Mouse (Mus musculus) myocyte (in vitro differentiated cells): ENCODE measurements at regions not wholly inside any gene's neighbourhood (a gene's known extent, or its start where the extent isn't known, plus 50 kb on each side); places are given as distances from the start of the nearest gene placed in this dataset.

Experiments
- H3K27me3 ChIP-seq: one replicate; pipeline ENCODE4 v1.6.1; 2011; ENCODE audit not compliant: control insufficient read depth, insufficient read depth, insufficient read length
- H3K36me3 ChIP-seq: one replicate; pipeline ENCODE4 v1.6.1; 2011; ENCODE audit not compliant: control insufficient read depth, insufficient read depth
- H3K4me2 ChIP-seq: one replicate; pipeline ENCODE4 v1.6.1; 2011; ENCODE audit warnings: low read depth, control low read depth
- H3K4me3 ChIP-seq: one replicate; pipeline ENCODE4 v1.5.1; 2011; ENCODE audit warnings: mild to moderate bottlenecking, control low read depth, moderate library complexity
- H3K79me2 ChIP-seq: one replicate; pipeline ENCODE4 v1.6.1; 2011; ENCODE audit not compliant: control insufficient read depth, insufficient read depth
- H3ac ChIP-seq: one replicate; pipeline ENCODE4 v1.6.1; 2011; ENCODE audit not compliant: control insufficient read depth, insufficient read length
- CEBPB ChIP-seq: IDR thresholded peaks from 2 replicates; pipeline ENCODE4 v1.6.1; 2011; ENCODE audit warnings: mild to moderate bottlenecking, moderate library complexity; ENCODE audit not compliant: poor library complexity, insufficient read depth, severe bottlenecking
- E2F4 ChIP-seq: IDR thresholded peaks from one replicate; pipeline ENCODE4 v1.6.1; 2011; ENCODE audit warnings: mild to moderate bottlenecking, control low read depth, moderate library complexity; ENCODE audit not compliant: insufficient read depth
- MAX ChIP-seq: IDR thresholded peaks from one replicate; pipeline ENCODE4 v1.6.1; 2011; ENCODE audit warnings: low read depth, mild to moderate bottlenecking, control low read depth
- MYOD1 ChIP-seq, 3 experiments: IDR thresholded peaks; one replicate each; pipeline ENCODE4 v1.6.1; 2011; ENCODE audit warnings: control low read depth in 2 of 3, low read depth in 2 of 3, mild to moderate bottlenecking in 2 of 3, moderate library complexity in 1 of 3; ENCODE audit not compliant: insufficient read length in 2 of 3, control insufficient read depth in 1 of 3
- MYOG ChIP-seq, 3 experiments: IDR thresholded peaks; one replicate each; pipeline ENCODE4 v1.6.1; 2011; ENCODE audit warnings: control low read depth in 2 of 3, low read depth in 2 of 3, mild to moderate bottlenecking in 2 of 3; ENCODE audit not compliant: insufficient read length in 2 of 3, control insufficient read depth in 1 of 3, insufficient read depth in 1 of 3
- POLR2A ChIP-seq: IDR thresholded peaks from one replicate; pipeline ENCODE4 v1.6.1; 2011; ENCODE audit warnings: low read depth, mild to moderate bottlenecking, control low read depth, moderate library complexity; ENCODE audit not compliant: insufficient read length
- POLR2AphosphoS2 ChIP-seq: IDR thresholded peaks from one replicate; pipeline ENCODE4 v1.6.1; 2011; ENCODE audit warnings: low read depth, control low read depth; ENCODE audit not compliant: insufficient read length
- REST ChIP-seq: IDR thresholded peaks from one replicate; pipeline ENCODE4 v1.6.1; 2011; ENCODE audit warnings: mild to moderate bottlenecking, control low read depth, moderate library complexity; ENCODE audit not compliant: insufficient read depth, insufficient read length
- SRF ChIP-seq: IDR thresholded peaks from one replicate; pipeline ENCODE4 v1.6.1; 2011; ENCODE audit warnings: low read depth; ENCODE audit not compliant: control insufficient read depth, insufficient read length
- TCF12 ChIP-seq: IDR thresholded peaks from one replicate; pipeline ENCODE4 v1.6.1; 2011; ENCODE audit warnings: mild to moderate bottlenecking, control low read depth; ENCODE audit not compliant: poor library complexity, insufficient read depth, severe bottlenecking
- TCF3 ChIP-seq: IDR thresholded peaks from one replicate; pipeline ENCODE4 v1.6.1; 2011; ENCODE audit warnings: low read depth, control low read depth; ENCODE audit not compliant: insufficient read length
- USF1 ChIP-seq: IDR thresholded peaks from one replicate; pipeline ENCODE4 v1.6.1; 2011; ENCODE audit warnings: low read depth, mild to moderate bottlenecking, control low read depth, moderate library complexity

DNA sequence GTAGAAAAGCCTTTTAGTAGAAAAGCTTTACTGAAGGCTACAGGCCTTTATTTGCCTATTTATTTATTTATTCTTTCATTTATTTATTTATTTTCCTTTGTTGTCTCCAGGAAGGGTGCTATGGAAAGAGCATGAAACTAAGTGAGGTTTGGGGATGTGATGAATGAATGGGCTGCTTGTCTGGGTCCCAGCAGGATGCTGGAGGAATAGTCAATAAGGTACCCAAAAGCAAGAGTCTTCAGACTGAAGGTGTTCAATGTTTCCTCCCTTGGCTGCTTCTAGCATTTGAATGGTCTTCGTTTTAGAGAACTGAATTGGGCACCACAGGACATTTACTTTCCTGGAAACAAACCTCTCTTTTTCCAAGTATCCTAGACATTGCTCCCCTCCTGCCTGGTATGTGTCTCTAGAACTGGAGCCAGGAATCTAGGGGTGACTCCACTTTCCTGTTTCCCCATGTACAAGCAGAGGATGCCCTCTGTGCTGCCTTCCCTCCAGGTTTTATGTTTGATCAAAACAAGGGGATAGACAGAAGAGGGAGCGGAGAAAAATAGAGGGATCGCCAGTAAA, 444.5 kb upstream of the Gm6657 start:
- H3K4me2 ChIP-seq = no peak overlapping the region
- H3K79me2 ChIP-seq = no peaks in the 10 kb centered on the region
- H3K4me3 ChIP-seq = no peak overlapping the region
- no peaks in the 10 kb centered on the region for H3K27me3 ChIP-seq
- H3ac ChIP-seq = no peak overlapping the region
- H3K36me3 ChIP-seq = no peaks in the 10 kb centered on the region
- TF ChIP-seq POLR2A (no peak), MYOG (IDR thresholded peaks at IDR 0.05; ENCODE audit: control insufficient read depth in 1 of 3, insufficient read depth in 1 of 3, insufficient read length in 2 of 3, low read depth in 2 of 3) (no peak), E2F4 (no peak), MAX (no peak), TCF12 (no peak), POLR2AphosphoS2 (no peak), TCF3 (no peak), USF1 (no peak), MYOD1 (IDR thresholded peaks at IDR 0.05; ENCODE audit: control insufficient read depth in 1 of 3, insufficient read length in 2 of 3, low read depth in 2 of 3) (no peak), CEBPB (no peak), REST (no peak), SRF (no peak)

DNA sequence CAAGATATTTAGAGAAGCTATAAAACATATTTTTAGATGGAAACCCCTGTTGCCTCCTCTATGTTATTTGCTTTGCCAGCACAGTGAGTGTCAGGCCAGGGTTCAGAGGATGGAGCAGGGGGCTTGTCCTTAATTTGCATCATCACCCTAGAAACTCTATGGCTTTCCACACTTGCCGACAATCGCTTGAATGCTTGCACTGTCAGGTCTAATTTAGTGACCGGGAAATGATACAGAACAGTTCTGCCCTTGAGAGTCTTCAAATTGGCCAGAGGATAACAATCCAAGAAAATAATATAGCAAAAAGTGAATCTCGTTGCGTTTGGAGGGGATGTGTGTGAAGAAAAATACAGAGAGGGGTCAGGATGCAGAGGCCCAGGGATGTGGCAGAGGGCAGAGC, 441.9 kb upstream of the Gm6657 start:
- Histone ChIP-seq H3K27me3 (peaks cover 11% of the 10 kb centered on the region), H3K79me2 (no peaks in the 10 kb centered on the region), H3K36me3 (no peaks in the 10 kb centered on the region), H3K4me3 (no peak overlapping the region), H3ac (no peak overlapping the region), H3K4me2 (no peak overlapping the region)
- TF ChIP-seq TCF3 = no peak
- TF ChIP-seq E2F4 = no peak

DNA sequence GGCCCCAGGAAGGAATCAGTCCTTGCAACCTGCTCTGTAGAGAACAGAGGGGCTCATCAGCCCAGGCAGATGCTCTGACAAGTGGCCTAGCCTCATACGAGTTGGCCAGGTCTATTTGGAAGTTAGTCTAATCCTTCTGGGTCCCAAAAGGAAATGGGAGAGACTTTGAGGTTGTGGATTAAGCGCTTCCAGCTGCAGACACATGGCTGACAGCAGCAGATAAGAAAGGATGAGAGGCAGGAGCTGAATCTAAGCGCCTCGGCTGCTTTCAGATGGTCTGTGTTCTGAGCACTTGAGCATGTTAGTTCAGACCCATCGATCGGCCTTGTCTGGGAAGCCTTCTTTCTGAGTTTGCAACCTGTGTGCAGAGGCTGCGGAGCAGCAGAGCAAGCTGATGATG, 438.0 kb upstream of the Gm6657 start:
- TF ChIP-seq E2F4 (no peak), CEBPB (no peak), MAX (no peak), MYOD1 (IDR thresholded peaks at IDR 0.05; ENCODE audit: control insufficient read depth in 1 of 3, insufficient read length in 2 of 3, low read depth in 2 of 3) (no peak), POLR2A (no peak), USF1 (no peak), TCF12 (no peak), REST (no peak), SRF (no peak), MYOG (IDR thresholded peaks at IDR 0.05; ENCODE audit: control insufficient read depth in 1 of 3, insufficient read depth in 1 of 3, insufficient read length in 2 of 3, low read depth in 2 of 3) (no peak), POLR2AphosphoS2 (no peak), TCF3 (no peak)
- H3K36me3 ChIP-seq = no peaks in the 10 kb centered on the region
- H3K27me3 ChIP-seq = peaks cover 11% of the 10 kb centered on the region
- no peak overlapping the region for H3K4me3 ChIP-seq
- no peak overlapping the region for H3K4me2 ChIP-seq
- no peaks in the 10 kb centered on the region for H3K79me2 ChIP-seq
- no peak overlapping the region for H3ac ChIP-seq

DNA sequence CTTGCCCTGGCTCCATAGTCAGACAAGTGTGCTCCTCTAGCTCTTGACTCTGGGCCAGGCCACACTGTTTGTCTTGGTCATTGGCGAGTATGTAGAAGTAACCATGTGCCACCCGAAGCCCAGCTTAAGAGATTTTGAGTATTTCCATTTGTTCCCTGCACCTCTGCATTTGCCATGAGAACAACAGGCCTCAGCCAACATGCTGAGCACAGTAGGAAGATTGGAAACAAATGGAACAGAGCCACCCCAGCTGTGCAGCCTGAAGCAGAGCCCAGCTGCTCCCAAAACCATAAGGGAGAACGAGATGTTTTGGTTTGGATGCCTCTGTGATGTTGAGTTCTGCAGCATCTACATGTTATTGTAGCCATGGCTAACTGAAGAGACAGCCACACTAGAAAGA, 433.1 kb upstream of the Gm6657 start:
- no peak overlapping the region for H3ac ChIP-seq
- peaks cover 14% of the 10 kb centered on the region for H3K27me3 ChIP-seq
- H3K79me2 ChIP-seq = no peaks in the 10 kb centered on the region
- no peak overlapping the region for H3K4me3 ChIP-seq
- H3K36me3 ChIP-seq = no peaks in the 10 kb centered on the region
- no peak for TF ChIP-seq TCF12
- no peak for TF ChIP-seq CEBPB
- no peak for TF ChIP-seq MYOG (IDR thresholded peaks at IDR 0.05; ENCODE audit: control insufficient read depth in 1 of 3, insufficient read depth in 1 of 3, insufficient read length in 2 of 3, low read depth in 2 of 3)
- H3K4me2 ChIP-seq = no peak overlapping the region

DNA sequence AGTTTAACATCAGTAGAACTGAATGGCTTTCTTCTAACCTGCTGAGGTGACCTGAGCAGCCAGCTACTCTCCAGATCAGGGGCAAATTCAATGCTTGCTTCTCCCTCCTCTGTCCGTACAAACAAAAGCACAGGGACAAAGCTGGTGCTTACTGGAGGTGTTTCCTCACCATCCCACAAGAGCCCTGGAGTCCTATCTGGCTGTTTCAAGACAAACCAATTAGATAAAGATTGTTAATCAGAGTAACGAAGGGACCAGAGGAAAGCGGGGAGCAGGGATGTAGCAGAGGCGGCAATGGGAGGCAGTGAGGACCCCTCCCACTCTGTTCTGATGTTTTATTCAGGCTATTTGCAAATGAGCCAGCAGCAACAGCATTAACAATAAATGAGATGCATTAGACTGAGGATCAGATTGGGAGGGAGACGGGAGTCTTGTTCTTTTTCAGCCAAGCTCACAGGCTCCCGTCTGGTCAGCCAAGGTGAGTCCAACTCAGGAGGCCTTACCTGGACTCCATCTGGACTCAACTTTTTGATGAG, 418.0 kb upstream of the Gm6657 start:
- Histone ChIP-seq H3ac (no peak overlapping the region), H3K4me2 (no peak overlapping the region), H3K27me3 (no peaks in the 10 kb centered on the region), H3K79me2 (no peaks in the 10 kb centered on the region), H3K36me3 (no peaks in the 10 kb centered on the region), H3K4me3 (no peak overlapping the region)
- no peak for TF ChIP-seq MYOD1 (IDR thresholded peaks at IDR 0.05; ENCODE audit: control insufficient read depth in 1 of 3, insufficient read length in 2 of 3, low read depth in 2 of 3)
- no peak for TF ChIP-seq E2F4
- no peak for TF ChIP-seq MYOG (IDR thresholded peaks at IDR 0.05; ENCODE audit: control insufficient read depth in 1 of 3, insufficient read depth in 1 of 3, insufficient read length in 2 of 3, low read depth in 2 of 3)
- TF ChIP-seq SRF = no peak
- TF ChIP-seq REST = no peak
- TF ChIP-seq TCF3 = no peak
- TF ChIP-seq POLR2AphosphoS2 = no peak
- no peak for TF ChIP-seq MAX
- no peak for TF ChIP-seq USF1
- no peak for TF ChIP-seq CEBPB
- TF ChIP-seq POLR2A = no peak
- TF ChIP-seq TCF12 = no peak
